Mouse (Mus musculus) neural tube, embryonic 15.5 days (tissue): ENCODE results near the gene Ddx51. TPM values are rescaled to one million over a fixed set of nuclear protein-coding genes. Genes with fewer than 3 reads are reported as not detected.

Experiments
- ATAC-seq: fragments of 200-750 bp; cut with Nextera tagmentation; 2 replicates; pipeline ENCODE4 v1.8.0; 2017; ENCODE audit warnings: mild to moderate bottlenecking, moderate TSS enrichment, moderate library complexity; ENCODE audit not compliant: low FRiP score
- H3K27ac ChIP-seq: fragments of 300-500 bp; sonication (generic); replicated peaks from 2 replicates; pipeline ENCODE4 v1.5.1; 2015; ENCODE audit warnings: mild to moderate bottlenecking, inconsistent platforms
- H3K27me3 ChIP-seq: fragments of 300-500 bp; sonication (generic); replicated peaks from 2 replicates; pipeline ENCODE4 v1.6.1; 2015; ENCODE audit warnings: inconsistent platforms
- H3K36me3 ChIP-seq: fragments of 300-500 bp; sonication (generic); 2 replicates; pipeline ENCODE4 v1.6.1; 2015; ENCODE audit warnings: inconsistent platforms
- H3K4me1 ChIP-seq: fragments of 300-500 bp; sonication (generic); 2 replicates; pipeline ENCODE4 v1.6.1; 2015; ENCODE audit warnings: inconsistent platforms
- H3K4me2 ChIP-seq: fragments of 300-500 bp; sonication (generic); 2 replicates; pipeline ENCODE4 v1.6.1; 2015; ENCODE audit warnings: inconsistent platforms, mild to moderate bottlenecking, moderate library complexity
- H3K4me3 ChIP-seq: fragments of 300-500 bp; sonication (generic); replicated peaks from 2 replicates; pipeline ENCODE4 v1.5.1; 2015; ENCODE audit warnings: mild to moderate bottlenecking, inconsistent platforms
- H3K9ac ChIP-seq: fragments of 300-500 bp; sonication (generic); replicated peaks from 2 replicates; pipeline ENCODE4 v1.6.1; 2015; ENCODE audit warnings: mild to moderate bottlenecking, inconsistent platforms
- H3K9me3 ChIP-seq: fragments of 300-500 bp; sonication (generic); replicated peaks from 2 replicates; pipeline ENCODE4 v1.6.1; 2016; ENCODE audit warnings: inconsistent platforms
- WGBS: fragments of 180-500 bp; shearing (Covaris S2); methylation state at CpG from one replicate; pipeline ENCODE4 v1.1.7; 2015; ENCODE audit warnings: mixed read lengths; 5-methylcytosine and 5-hydroxymethylcytosine counted together
- polyA plus RNA-seq: library from polyadenylated mRNA; unstranded; fragments of >200 nt; fragmentation: Nextera tagmentation; extraction: Ambion mirVana; gene quantifications from 2 replicates; pipeline ENCODE4 v1.2.1, GENCODE M21; 2015

Gene Ddx51
- 17.5 and 18.3 TPM in 2 replicates for polyA plus RNA-seq

DNA sequence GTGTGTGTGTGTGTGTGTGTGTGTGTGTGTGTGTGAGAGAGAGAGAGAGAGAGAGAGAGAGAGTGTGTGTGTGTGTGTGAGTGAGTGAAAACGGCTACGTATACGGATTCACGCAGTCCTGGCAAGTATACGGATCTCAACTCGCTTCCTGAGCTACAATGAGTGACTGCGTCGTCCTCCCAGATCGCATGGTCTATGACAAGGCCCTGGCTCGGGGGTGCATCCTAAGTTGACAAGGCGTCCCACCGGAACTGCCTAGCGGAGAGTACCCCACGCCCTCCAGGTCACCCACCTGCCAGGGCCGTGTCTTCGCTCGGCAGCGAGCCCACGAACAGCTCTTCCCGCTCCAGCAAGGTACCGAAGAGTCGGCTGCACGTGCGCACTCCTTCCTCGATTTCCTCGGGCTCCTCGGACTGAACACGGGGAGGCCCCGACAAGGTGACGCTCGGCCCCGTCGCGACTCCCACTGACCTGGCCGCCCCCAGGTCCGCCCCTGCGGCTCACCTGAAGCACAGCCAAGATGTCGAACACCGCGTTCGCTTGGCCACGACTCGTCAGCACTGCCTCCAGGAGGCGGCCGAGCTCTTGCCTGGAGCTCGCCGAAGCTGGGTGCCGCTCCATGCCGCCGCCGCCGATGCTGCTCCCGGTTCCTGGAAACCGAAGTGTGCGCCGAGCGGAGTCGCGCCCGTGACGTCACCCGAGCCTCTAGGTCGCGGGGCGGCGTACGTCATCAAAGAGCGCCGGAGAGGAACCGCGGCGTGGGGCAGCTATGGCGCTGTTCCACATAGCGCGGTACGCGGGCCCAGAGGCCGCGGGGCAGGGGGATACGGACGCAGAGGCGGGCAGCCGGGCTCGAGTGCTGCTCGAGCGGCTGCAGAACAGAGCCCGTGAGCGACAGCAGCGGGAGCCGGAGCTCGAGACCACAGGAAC, at the start of gene Ddx51, which contains the start of gene Noc4l:
Gene Ddx51 (plus strand): TSS at position 733 of the 930 bp plus-strand sequence.
Gene Noc4l (minus strand): TSS at position 699 of the 930 bp plus-strand sequence.
- 2% methylated on average over 91 of the region's 91 CpGs for WGBS

GRCm38 (mm10) chr5:110604311-110604710, 48.9 kb upstream of the Ddx51 start:
- H3K9me3 ChIP-seq, result no peaks in the 10 kb centered on the region
- no peak overlapping the region for H3K4me2 ChIP-seq
- ATAC-seq, result no peak
- H3K27me3 ChIP-seq, result no peaks in the 10 kb centered on the region
- whole genome bisulfite sequencing, result 91% methylated on average over 2 of the region's 2 CpGs
- H3K27ac ChIP-seq, result no peak overlapping the region
- no peak overlapping the region for H3K9ac ChIP-seq
- H3K36me3 ChIP-seq, result peaks cover 4% of the 10 kb centered on the region; the same call in 1 of the 2 replicates
- H3K4me1 ChIP-seq, result no peaks in the 10 kb centered on the region
- H3K4me3 ChIP-seq, result no peak overlapping the region

More for the DNA sequence above, at the start of gene Ddx51, which contains the start of gene Noc4l:
- Histone ChIP-seq H3K4me2 (peak within 1 kb of the TSS; percentile 94), H3K27me3 (no peaks in the 10 kb centered on the region), H3K27ac (peak within 1 kb of the TSS; percentile 65), H3K9me3 (no peaks in the 10 kb centered on the region), H3K4me3 (peak within 1 kb of the TSS; percentile 98), H3K9ac (peak within 1 kb of the TSS; percentile 76), H3K4me1 (peaks cover 24% of the 10 kb centered on the region), H3K36me3 (peaks cover 72% of the 10 kb centered on the region)
- peak; percentile 87 for ATAC-seq

DNA sequence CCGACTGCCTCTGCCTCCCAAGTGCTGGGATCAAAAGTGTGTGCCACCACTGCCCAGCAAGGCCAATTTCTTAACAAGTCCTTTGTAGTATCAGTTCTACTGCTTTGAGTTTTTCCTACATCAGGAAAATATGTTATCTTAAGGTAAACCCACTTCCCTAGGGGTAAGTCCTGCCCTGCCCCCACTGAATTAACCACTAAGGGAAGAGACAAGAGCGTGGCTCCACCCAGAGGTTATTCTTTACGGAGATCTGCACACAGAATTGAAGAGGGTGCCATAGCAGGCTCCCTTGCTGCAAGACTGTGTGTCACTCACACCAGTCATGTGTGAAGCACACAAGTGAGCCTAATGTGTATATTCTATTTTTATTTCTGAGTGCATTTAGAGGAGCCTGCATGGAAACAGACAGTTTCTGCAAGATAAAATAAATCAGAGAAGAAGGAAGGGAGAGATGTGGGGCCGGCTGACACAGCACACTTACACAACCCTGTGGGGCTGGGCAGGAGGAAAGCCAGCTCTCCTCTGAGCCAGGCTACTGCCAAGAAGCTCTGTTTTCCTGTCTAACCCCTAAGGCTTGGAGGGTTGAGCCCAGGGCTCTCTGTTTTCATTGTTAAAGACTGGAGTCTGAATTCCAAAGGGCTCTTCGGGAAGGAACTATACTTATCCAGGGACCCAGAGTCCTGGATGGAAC, 47.6 kb upstream of the Ddx51 start:
- ATAC-seq, result no peak
- WGBS, result 67% methylated on average over 5 of the region's 5 CpGs
- Histone ChIP-seq H3K4me1 (peaks cover 5% of the 10 kb centered on the region; the same call in 1 of the 2 replicates), H3K9ac (no peak overlapping the region), H3K27me3 (no peaks in the 10 kb centered on the region), H3K36me3 (peaks cover under 1% of the 10 kb centered on the region; the same call in 1 of the 2 replicates), H3K4me3 (no peak overlapping the region), H3K9me3 (no peaks in the 10 kb centered on the region), H3K4me2 (no peak overlapping the region), H3K27ac (no peak overlapping the region)

- WGBS, result 67% methylated on average over 3 of the region's 3 CpGs
- no peak overlapping the region for H3K4me2 ChIP-seq
- no peaks in the 10 kb centered on the region for H3K9me3 ChIP-seq
- ATAC-seq, result no peak
- H3K4me3 ChIP-seq, result no peak overlapping the region
- H3K4me1 ChIP-seq, result peaks cover 5% of the 10 kb centered on the region; the same call in 1 of the 2 replicates
- no peak overlapping the region for H3K27ac ChIP-seq
- no peak overlapping the region for H3K9ac ChIP-seq
- H3K27me3 ChIP-seq, result no peaks in the 10 kb centered on the region
- no peaks in the 10 kb centered on the region for H3K36me3 ChIP-seq
These were observed 45.5 kb upstream of the Ddx51 start for GRCm38 (mm10) chr5:110607767-110608166.

DNA sequence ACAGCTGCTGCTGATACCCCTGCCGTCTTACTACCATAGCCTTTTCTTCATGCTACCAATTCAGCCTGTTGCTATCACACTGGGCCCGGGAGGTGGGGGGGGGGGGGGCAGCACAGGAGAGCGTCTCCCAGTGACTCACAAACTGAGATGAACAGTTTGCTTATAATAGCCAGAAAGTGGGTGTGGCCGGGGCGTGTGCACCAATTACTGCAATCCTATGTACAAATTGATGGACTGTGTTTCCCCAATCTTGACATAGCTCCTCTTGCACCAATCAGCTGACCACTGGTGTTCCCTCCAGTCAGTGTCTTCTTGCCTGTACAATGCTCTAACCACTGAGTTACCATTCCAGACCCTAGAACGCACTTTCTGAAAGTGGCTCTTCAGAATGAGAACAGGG, 44.9 kb upstream of the Ddx51 start:
- Histone ChIP-seq H3K9me3 (no peaks in the 10 kb centered on the region), H3K27ac (no peak overlapping the region), H3K4me3 (no peak overlapping the region), H3K4me1 (peaks cover 5% of the 10 kb centered on the region; the same call in 1 of the 2 replicates), H3K4me2 (no peak overlapping the region), H3K27me3 (no peaks in the 10 kb centered on the region), H3K9ac (no peak overlapping the region), H3K36me3 (no peaks in the 10 kb centered on the region)
- 82% methylated on average over 6 of the region's 6 CpGs for WGBS
- no peak for ATAC-seq

DNA sequence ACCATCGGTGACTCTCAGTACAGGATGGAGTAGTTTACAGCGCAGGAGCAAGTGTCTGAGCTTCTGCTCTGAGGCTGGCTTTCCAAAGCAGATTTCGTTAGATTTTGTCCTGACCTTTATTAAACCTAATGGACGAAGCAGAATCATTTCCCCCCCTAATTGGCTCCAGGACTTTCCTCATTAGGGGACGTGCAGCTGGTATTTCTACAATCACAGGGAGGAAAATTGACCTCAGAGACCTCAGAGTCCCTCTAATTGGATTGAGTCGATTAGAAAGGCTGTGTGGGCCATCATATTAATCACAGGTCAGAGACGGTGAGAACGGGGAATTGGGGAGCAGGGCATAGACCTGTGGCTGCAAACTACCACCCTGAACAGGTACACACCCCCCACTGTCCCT, 44.3 kb upstream of the Ddx51 start:
- Histone ChIP-seq H3K4me2 (no peak overlapping the region), H3K4me3 (no peak overlapping the region), H3K4me1 (peaks cover 5% of the 10 kb centered on the region; the same call in 1 of the 2 replicates), H3K27me3 (no peaks in the 10 kb centered on the region), H3K9ac (no peak overlapping the region), H3K27ac (no peak overlapping the region), H3K9me3 (no peaks in the 10 kb centered on the region), H3K36me3 (0 out of 2 replicates have a peak, but pooled peaks cover 2% of the 10 kb centered on the region)
- WGBS, result 64% methylated on average over 8 of the region's 8 CpGs
- ATAC-seq, result no peak

- Histone ChIP-seq H3K9ac (no peak overlapping the region), H3K27me3 (no peaks in the 10 kb centered on the region), H3K4me3 (no peak overlapping the region), H3K27ac (no peak overlapping the region), H3K4me1 (peaks cover 5% of the 10 kb centered on the region; the same call in 1 of the 2 replicates), H3K36me3 (0 out of 2 replicates have a peak, but pooled peaks cover 5% of the 10 kb centered on the region), H3K9me3 (no peaks in the 10 kb centered on the region), H3K4me2 (no peak overlapping the region)
- WGBS, result 89% methylated on average over 3 of the region's 3 CpGs
- ATAC-seq, result no peak
These were observed 43.8 kb upstream of the Ddx51 start for GRCm38 (mm10) chr5:110609425-110609824.

GRCm38 (mm10) chr5:110609868-110610267, 43.4 kb upstream of the Ddx51 start:
- WGBS, result 73% methylated on average over 5 of the region's 5 CpGs
- H3K9me3 ChIP-seq, result no peaks in the 10 kb centered on the region
- H3K4me3 ChIP-seq, result no peak overlapping the region
- peaks cover 5% of the 10 kb centered on the region; the same call in 1 of the 2 replicates for H3K4me1 ChIP-seq
- H3K36me3 ChIP-seq, result 0 out of 2 replicates have a peak, but pooled peaks cover 5% of the 10 kb centered on the region
- no peak overlapping the region for H3K27ac ChIP-seq
- no peak for ATAC-seq
- H3K4me2 ChIP-seq, result no peak overlapping the region
- H3K27me3 ChIP-seq, result no peaks in the 10 kb centered on the region
- no peak overlapping the region for H3K9ac ChIP-seq

DNA sequence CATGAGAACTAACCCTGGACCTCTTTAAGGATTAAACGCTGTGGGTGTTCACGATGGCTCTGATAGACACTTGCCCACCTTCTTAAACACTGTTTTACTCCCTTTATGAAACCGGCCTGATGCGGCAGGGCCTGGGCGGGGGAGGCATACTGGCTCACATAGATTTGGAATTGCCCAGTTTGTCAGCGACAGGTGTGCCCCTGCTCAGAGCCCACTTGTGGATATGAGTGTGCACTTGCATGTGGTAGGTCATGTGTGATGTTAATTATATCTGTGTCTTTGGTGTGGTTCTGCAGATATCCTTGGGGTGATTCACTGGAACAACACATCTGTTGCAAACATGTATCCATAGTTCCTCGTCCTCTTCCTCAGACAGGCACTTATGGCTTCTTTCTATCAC, 42.8 kb upstream of the Ddx51 start:
- Histone ChIP-seq H3K4me2 (no peak overlapping the region), H3K27ac (no peak overlapping the region), H3K4me1 (peaks cover 5% of the 10 kb centered on the region; the same call in 1 of the 2 replicates), H3K27me3 (no peaks in the 10 kb centered on the region), H3K36me3 (0 out of 2 replicates have a peak, but pooled peaks cover 5% of the 10 kb centered on the region), H3K4me3 (no peak overlapping the region), H3K9me3 (no peaks in the 10 kb centered on the region), H3K9ac (no peak overlapping the region)
- 88% methylated on average over 7 of the region's 7 CpGs for WGBS
- ATAC-seq, result no peak

DNA sequence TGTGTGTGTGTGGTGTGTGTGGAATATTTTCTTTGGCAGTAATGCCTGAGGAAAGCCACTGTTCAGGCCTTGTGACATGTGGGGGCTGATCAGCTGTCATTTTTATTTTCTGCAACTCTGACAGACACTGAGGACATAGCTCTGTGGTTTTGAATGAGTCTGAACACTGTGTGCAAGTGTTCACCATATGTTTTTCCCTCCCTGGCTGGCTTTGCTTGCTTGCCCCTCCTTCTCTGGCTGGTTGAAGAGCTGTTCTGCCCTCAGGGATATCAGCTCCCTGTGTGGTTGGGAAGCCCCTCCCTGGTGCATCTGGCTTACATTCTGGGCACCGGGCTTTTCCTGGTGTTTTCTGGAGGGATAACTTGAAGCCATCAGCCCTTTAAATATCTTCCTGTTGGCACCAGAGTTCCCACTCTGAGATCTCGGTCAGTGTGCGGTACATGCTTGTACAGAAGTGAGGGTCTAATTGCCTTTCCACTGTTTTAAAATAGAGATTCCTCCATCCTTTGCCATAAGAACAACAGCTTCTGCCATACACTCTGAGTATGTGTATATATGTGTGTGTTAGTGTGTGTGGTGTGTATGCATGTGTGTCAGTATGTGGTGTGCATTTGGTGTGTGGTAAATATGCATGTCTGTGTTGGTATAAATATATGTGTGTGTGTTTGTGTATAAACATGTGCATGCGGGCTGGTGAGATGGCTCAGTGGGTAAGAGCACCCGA, 41.7 kb upstream of the Ddx51 start:
- no peak overlapping the region; the same call in 1 of the 2 replicates for H3K27ac ChIP-seq
- no peak overlapping the region for H3K9ac ChIP-seq
- H3K4me2 ChIP-seq, result no peak overlapping the region
- no peaks in the 10 kb centered on the region for H3K9me3 ChIP-seq
- ATAC-seq, result no peak
- no peaks in the 10 kb centered on the region for H3K27me3 ChIP-seq
- 78% methylated on average over 5 of the region's 5 CpGs for WGBS
- H3K36me3 ChIP-seq, result peaks cover 12% of the 10 kb centered on the region; the same call in 1 of the 2 replicates
- peaks cover 5% of the 10 kb centered on the region; the same call in 1 of the 2 replicates for H3K4me1 ChIP-seq
- no peak overlapping the region for H3K4me3 ChIP-seq

- 87% methylated on average over 6 of the region's 6 CpGs for WGBS
- no peak overlapping the region for H3K4me2 ChIP-seq
- no peaks in the 10 kb centered on the region for H3K27me3 ChIP-seq
- H3K27ac ChIP-seq, result no peak overlapping the region
- H3K36me3 ChIP-seq, result peaks cover 26% of the 10 kb centered on the region
- ATAC-seq, result no peak
- no peak overlapping the region for H3K9ac ChIP-seq
- no peaks in the 10 kb centered on the region for H3K9me3 ChIP-seq
- H3K4me3 ChIP-seq, result no peak overlapping the region
- no peaks in the 10 kb centered on the region for H3K4me1 ChIP-seq
These were observed 34.0 kb upstream of the Ddx51 start for GRCm38 (mm10) chr5:110619226-110619625.
